Mouse (Mus musculus): ENCODE measurements around the gene Coro1c.

- TF ChIP-seq CTCF (IDR thresholded peaks at IDR 0.05; ENCODE audit: low read depth) (no peak), EP300 (optimal IDR thresholded peaks at IDR 0.05) (no peak)
These were observed 78.8 kb downstream of the Coro1c start for GRCm38 (mm10) chr5:113829566-113830291.

All from stomach, postnatal 0 days (tissue).